Mouse (Mus musculus) limb, embryonic 14.5 days (tissue): ENCODE measurements around the gene Fam208b. TPM values are rescaled to one million over a fixed set of nuclear protein-coding genes. Genes with fewer than 3 reads are reported as not detected.

Experiments
- ATAC-seq: fragments of 200-750 bp; cut with Nextera tagmentation; 2 replicates; pipeline ENCODE4 v1.8.0; 2017; ENCODE audit warnings: low read depth, moderate number of reproducible peaks, moderate TSS enrichment; ENCODE audit not compliant: low FRiP score
- DNase-seq: peaks from one replicate; pipeline ENCODE4 v3.0.0-alpha.2; 2015; ENCODE audit warnings: low spot score
- H3K27ac ChIP-seq: fragments of 300-500 bp; sonication (generic); replicated peaks from 2 replicates; pipeline ENCODE4 v1.5.1; 2014; ENCODE audit warnings: low read depth, mild to moderate bottlenecking, low read length, moderate library complexity, mixed read lengths
- H3K27me3 ChIP-seq: fragments of 300-500 bp; sonication (generic); 2 replicates; pipeline ENCODE4 v1.6.1; 2014; ENCODE audit warnings: low read length, mixed read lengths; ENCODE audit not compliant: control insufficient read depth, insufficient read depth
- H3K36me3 ChIP-seq: fragments of 300-500 bp; sonication (generic); 2 replicates; pipeline ENCODE4 v1.6.1; 2014; ENCODE audit warnings: mild to moderate bottlenecking, low read length, moderate library complexity, mixed read lengths; ENCODE audit not compliant: control insufficient read depth, insufficient read depth
- H3K4me1 ChIP-seq: fragments of 300-500 bp; sonication (generic); 2 replicates; pipeline ENCODE4 v1.6.1; 2014; ENCODE audit warnings: antibody characterized with exemption, low read length, mixed read lengths; ENCODE audit not compliant: control insufficient read depth, insufficient read depth
- H3K4me2 ChIP-seq: fragments of 300-500 bp; sonication (generic); replicated peaks from 2 replicates; pipeline ENCODE4 v1.6.1; 2014; ENCODE audit warnings: low read depth, mild to moderate bottlenecking, low read length, moderate library complexity; ENCODE audit not compliant: severe bottlenecking
- H3K4me3 ChIP-seq: fragments of 300-500 bp; sonication (generic); replicated peaks from 2 replicates; pipeline ENCODE4 v1.5.1; 2014; ENCODE audit warnings: low read length
- H3K9ac ChIP-seq: fragments of 300-500 bp; sonication (generic); 2 replicates; pipeline ENCODE4 v1.6.1; 2014; ENCODE audit warnings: mild to moderate bottlenecking, low read depth, low read length, moderate library complexity; ENCODE audit not compliant: severe bottlenecking
- H3K9me3 ChIP-seq: fragments of 300-500 bp; sonication (generic); 2 replicates; pipeline ENCODE4 v1.6.1; 2016; ENCODE audit warnings: low read length; ENCODE audit not compliant: control insufficient read depth
- POLR2A ChIP-seq: fragments of 200-500 bp; IDR thresholded peaks from 2 replicates; pipeline ENCODE4 v1.8.0; 2012; ENCODE audit warnings: inconsistent platforms, mild to moderate bottlenecking, moderate library complexity, borderline replicate concordance; ENCODE audit not compliant: insufficient read depth, insufficient read length; ENCODE audit errors: extremely low read depth
- WGBS: fragments of 180-500 bp; shearing (Covaris S2); extraction: QIAGEN DNeasy Blood & Tissue Kit; methylation state at CpG from one replicate; pipeline ENCODE4 v1.1.7; 2014; 5-methylcytosine and 5-hydroxymethylcytosine counted together
- polyA plus RNA-seq, 2 experiments: library from polyadenylated mRNA; depleted of rRNA in 1 of 2; stranded (reverse) in 1 of 2; unstranded in 1 of 2; fragments of >200 nt; fragmentation: Nextera tagmentation in 1 of 2; extraction: Ambion mirVana in 1 of 2; gene quantifications; 2 replicates each; pipeline versions ENCODE4 v1.2.1 to v1.2.3; 2012 to 2014

Gene Fam208b
- polyA plus RNA-seq, 2 experiments: 19.6 to 29.9 TPM

- Histone ChIP-seq H3K27me3 (no peaks in the 10 kb centered on the region), H3K4me3 (no peak overlapping the region), H3K36me3 (peaks cover 74% of the 10 kb centered on the region), H3K4me1 (no peaks in the 10 kb centered on the region), H3K4me2 (no peak overlapping the region), H3K9me3 (no peaks in the 10 kb centered on the region), H3K27ac (no peak overlapping the region), H3K9ac (no peak overlapping the region)
- no peak for DNase-seq
- no peak for TF ChIP-seq POLR2A
- WGBS: 90% methylated on average over 2 of the region's 2 CpGs
- no peak for ATAC-seq
These were observed 47.0 kb downstream of the Fam208b start for GRCm38 (mm10) chr13:3563953-3564352.

- no peak for TF ChIP-seq POLR2A
- H3K9me3 ChIP-seq: no peaks in the 10 kb centered on the region
- H3K4me2 ChIP-seq: no peak overlapping the region
- no peak overlapping the region for H3K9ac ChIP-seq
- H3K4me1 ChIP-seq: no peaks in the 10 kb centered on the region
- H3K4me3 ChIP-seq: no peak overlapping the region
- ATAC-seq: no peak
- no peak for DNase-seq
- H3K27ac ChIP-seq: no peak overlapping the region
- WGBS: 94% methylated on average over 1 of the region's 1 CpGs
- H3K36me3 ChIP-seq: peaks cover 76% of the 10 kb centered on the region
- no peaks in the 10 kb centered on the region for H3K27me3 ChIP-seq
These were observed 47.8 kb downstream of the Fam208b start for GRCm38 (mm10) chr13:3563130-3563529.

- H3K4me1 ChIP-seq: peaks cover 20% of the 10 kb centered on the region
- H3K36me3 ChIP-seq: peaks cover 33% of the 10 kb centered on the region
- H3K9ac ChIP-seq: no peak overlapping the region
- DNase-seq: no peak
- no peak for ATAC-seq
- no peak for TF ChIP-seq POLR2A
- 79% methylated on average over 6 of the region's 6 CpGs for WGBS
- no peak overlapping the region for H3K27ac ChIP-seq
- H3K27me3 ChIP-seq: no peaks in the 10 kb centered on the region
- H3K4me2 ChIP-seq: no peak overlapping the region
- no peaks in the 10 kb centered on the region for H3K9me3 ChIP-seq
- H3K4me3 ChIP-seq: no peak overlapping the region
These were observed 63.1 kb downstream of the Fam208b start for GRCm38 (mm10) chr13:3547856-3548255.

GRCm38 (mm10) chr13:3547410-3547809 is 63.5 kb downstream of the Fam208b start:
- peaks cover 29% of the 10 kb centered on the region for H3K36me3 ChIP-seq
- DNase-seq (no peak), ATAC-seq (no peak)
- H3K27ac ChIP-seq: no peak overlapping the region
- no peaks in the 10 kb centered on the region for H3K27me3 ChIP-seq
- no peak overlapping the region for H3K4me2 ChIP-seq
- no peak overlapping the region for H3K4me3 ChIP-seq
- TF ChIP-seq POLR2A: no peak
- H3K9me3 ChIP-seq: no peaks in the 10 kb centered on the region
- H3K9ac ChIP-seq: no peak overlapping the region
- WGBS: 66% methylated on average over 3 of the region's 3 CpGs
- peaks cover 20% of the 10 kb centered on the region for H3K4me1 ChIP-seq

- Histone ChIP-seq H3K4me3 (no peak overlapping the region), H3K4me2 (no peak overlapping the region), H3K27ac (no peak overlapping the region), H3K4me1 (peaks cover 36% of the 10 kb centered on the region), H3K9ac (no peak overlapping the region), H3K27me3 (no peaks in the 10 kb centered on the region), H3K9me3 (no peaks in the 10 kb centered on the region), H3K36me3 (peaks cover 17% of the 10 kb centered on the region)
- 60% methylated on average over 5 of the region's 5 CpGs for WGBS
- TF ChIP-seq POLR2A: no peak
- ATAC-seq: no peak
- no peak for DNase-seq
These were observed 66.0 kb downstream of the Fam208b start for GRCm38 (mm10) chr13:3544925-3545324.
